Mouse (Mus musculus) forebrain, embryonic 11.5 days (tissue): ENCODE data around the gene Fgfbp3. TPM values are rescaled to one million over a fixed set of nuclear protein-coding genes. Genes with fewer than 3 reads are reported as not detected.
"Not testable (repeated sequence)": the region's sequence is repeated elsewhere in the genome, so short reads cannot be mapped to it uniquely, and the experiment has no call there.

ENCODE experiments used
- ATAC-seq: fragments of 200-750 bp; cut with Nextera tagmentation; replicated peaks from 2 replicates; pipeline ENCODE4 v1.8.0; 2017; ENCODE audit warnings: moderate TSS enrichment; ENCODE audit not compliant: low FRiP score
- DNase-seq: peaks from one replicate; pipeline ENCODE4 v3.0.0-alpha.2; 2017; ENCODE audit warnings: low spot score
- H3K27ac ChIP-seq: fragments of 300-500 bp; sonication (generic); 2 replicates; pipeline ENCODE4 v1.5.1; 2014; ENCODE audit warnings: low read depth, low read length
- H3K27me3 ChIP-seq: fragments of 300-500 bp; sonication (generic); 2 replicates; pipeline ENCODE4 v1.6.1; 2014; ENCODE audit warnings: mild to moderate bottlenecking, low read length, mixed read lengths; ENCODE audit not compliant: control insufficient read depth, insufficient read depth
- H3K36me3 ChIP-seq: fragments of 300-500 bp; sonication (generic); 2 replicates; pipeline ENCODE4 v1.6.1; 2014; ENCODE audit warnings: mild to moderate bottlenecking, low read length, moderate library complexity, mixed read lengths; ENCODE audit not compliant: control insufficient read depth, insufficient read depth
- H3K4me1 ChIP-seq: fragments of 300-500 bp; sonication (generic); replicated peaks from 2 replicates; pipeline ENCODE4 v1.6.1; 2014; ENCODE audit warnings: low read length, mixed read lengths; ENCODE audit not compliant: control insufficient read depth, insufficient read depth
- H3K4me2 ChIP-seq: fragments of 300-500 bp; sonication (generic); 2 replicates; pipeline ENCODE4 v1.6.1; 2014; ENCODE audit warnings: low read depth, mild to moderate bottlenecking, low read length, moderate library complexity, mixed read lengths; ENCODE audit not compliant: severe bottlenecking
- H3K4me3 ChIP-seq: fragments of 300-500 bp; sonication (generic); 2 replicates; pipeline ENCODE4 v1.5.1; 2014; ENCODE audit warnings: low read depth, low read length
- H3K9ac ChIP-seq: fragments of 300-500 bp; sonication (generic); 2 replicates; pipeline ENCODE4 v1.6.1; 2014; ENCODE audit warnings: low read length
- H3K9me3 ChIP-seq: fragments of 300-500 bp; sonication (generic); 2 replicates; pipeline ENCODE4 v1.6.1; 2016; ENCODE audit warnings: low read length, mixed read lengths; ENCODE audit not compliant: control insufficient read depth
- WGBS: fragments of 180-500 bp; shearing (Covaris S2); extraction: QIAGEN DNeasy Blood & Tissue Kit; methylation state at CpG from one replicate; pipeline ENCODE4 v1.1.7; 2014; 5-methylcytosine and 5-hydroxymethylcytosine counted together
- polyA plus RNA-seq: library from polyadenylated mRNA; unstranded; fragments of >200 nt; fragmentation: Nextera tagmentation; extraction: Ambion mirVana; gene quantifications from 2 replicates; pipeline ENCODE4 v1.2.1, GENCODE M21; 2014

The Fgfbp3 gene
- 28.6 and 29.3 TPM in 2 replicates for polyA plus RNA-seq

GRCm38 (mm10) chr19:36919466-36919865 lies at the start of gene Fgfbp3:
Gene Fgfbp3, minus strand, starts transcription at chr19:36919615.
- H3K4me3 ChIP-seq = peak within 1 kb of the TSS; percentile 86
- no peaks in the 10 kb centered on the region for H3K36me3 ChIP-seq
- no peaks in the 10 kb centered on the region for H3K9me3 ChIP-seq
- peak within 1 kb of the TSS; percentile 86 for H3K9ac ChIP-seq
- ATAC-seq = peak; percentile 64
- peak within 1 kb of the TSS; percentile 86 for H3K27ac ChIP-seq
- no peaks in the 10 kb centered on the region for H3K27me3 ChIP-seq
- peak within 1 kb of the TSS; percentile 73 for H3K4me2 ChIP-seq
- H3K4me1 ChIP-seq = no peaks in the 10 kb centered on the region; the same call in 1 of the 2 replicates
- DNase-seq = no peak
- 7% methylated on average over 12 of the region's 12 CpGs for WGBS

GRCm38 (mm10) chr19:36962544-36963260 lies 43.3 kb upstream of the Fgfbp3 start:
- not testable (repeated sequence) for ATAC-seq, H3K4me1 ChIP-seq, H3K27ac ChIP-seq, H3K27me3 ChIP-seq, H3K36me3 ChIP-seq, H3K4me3 ChIP-seq, H3K9me3 ChIP-seq, H3K9ac ChIP-seq, H3K4me2 ChIP-seq, DNase-seq
- 96% methylated on average over 5 of the region's 6 CpGs for WGBS

- no peak for DNase-seq
- no peaks in the 10 kb centered on the region for H3K4me1 ChIP-seq
- no peak overlapping the region for H3K4me2 ChIP-seq
- no peak for ATAC-seq
- WGBS = 87% methylated on average over 1 of the region's 1 CpGs
- no peak overlapping the region for H3K4me3 ChIP-seq
- no peak overlapping the region for H3K9ac ChIP-seq
- peaks cover 3% of the 10 kb centered on the region; the same call in 1 of the 2 replicates for H3K36me3 ChIP-seq
- no peaks in the 10 kb centered on the region for H3K27me3 ChIP-seq
- no peaks in the 10 kb centered on the region for H3K9me3 ChIP-seq
- H3K27ac ChIP-seq = no peak overlapping the region
These were observed 41.9 kb upstream of the Fgfbp3 start for GRCm38 (mm10) chr19:36961320-36961719.

- H3K9ac ChIP-seq = no peak overlapping the region
- no peaks in the 10 kb centered on the region for H3K27me3 ChIP-seq
- 92% methylated on average over 4 of the region's 4 CpGs for WGBS
- no peak overlapping the region for H3K27ac ChIP-seq
- DNase-seq (no peak), ATAC-seq (no peak)
- H3K36me3 ChIP-seq = no peaks in the 10 kb centered on the region; the same call in 1 of the 2 replicates
- no peak overlapping the region for H3K4me3 ChIP-seq
- no peaks in the 10 kb centered on the region for H3K9me3 ChIP-seq
- H3K4me2 ChIP-seq = no peak overlapping the region
- no peaks in the 10 kb centered on the region for H3K4me1 ChIP-seq
These were observed 38.9 kb upstream of the Fgfbp3 start for GRCm38 (mm10) chr19:36958331-36958730.

- no peak overlapping the region for H3K4me2 ChIP-seq
- no peaks in the 10 kb centered on the region; the same call in 1 of the 2 replicates for H3K36me3 ChIP-seq
- no peak overlapping the region for H3K4me3 ChIP-seq
- H3K9me3 ChIP-seq = no peaks in the 10 kb centered on the region
- no peak overlapping the region for H3K27ac ChIP-seq
- 58% methylated on average over 4 of the region's 4 CpGs for WGBS
- H3K27me3 ChIP-seq = no peaks in the 10 kb centered on the region
- H3K9ac ChIP-seq = no peak overlapping the region
- ATAC-seq = no peak
- no peaks in the 10 kb centered on the region for H3K4me1 ChIP-seq
- DNase-seq = no peak
These were observed 34.3 kb upstream of the Fgfbp3 start for GRCm38 (mm10) chr19:36953637-36954206.

GRCm38 (mm10) chr19:36940064-36940463 lies 20.6 kb upstream of the Fgfbp3 start:
- Histone ChIP-seq H3K4me1 (no peaks in the 10 kb centered on the region), H3K4me2 (no peak overlapping the region), H3K27me3 (no peaks in the 10 kb centered on the region), H3K9me3 (no peaks in the 10 kb centered on the region), H3K27ac (no peak overlapping the region), H3K36me3 (no peaks in the 10 kb centered on the region), H3K4me3 (no peak overlapping the region), H3K9ac (no peak overlapping the region)
- DNase-seq (no peak), ATAC-seq (no peak)
- WGBS = 92% methylated on average over 1 of the region's 1 CpGs

- H3K9ac ChIP-seq = no peak overlapping the region
- no peaks in the 10 kb centered on the region for H3K9me3 ChIP-seq
- no peaks in the 10 kb centered on the region for H3K4me1 ChIP-seq
- H3K36me3 ChIP-seq = no peaks in the 10 kb centered on the region
- no peak for ATAC-seq
- no peak for DNase-seq
- no peak overlapping the region for H3K27ac ChIP-seq
- H3K4me2 ChIP-seq = no peak overlapping the region
- no peaks in the 10 kb centered on the region for H3K27me3 ChIP-seq
- H3K4me3 ChIP-seq = no peak overlapping the region
These were observed 18.6 kb upstream of the Fgfbp3 start for GRCm38 (mm10) chr19:36938008-36938407.

GRCm38 (mm10) chr19:36936285-36936684 lies 16.9 kb upstream of the Fgfbp3 start:
- DNase-seq (no peak), ATAC-seq (no peak)
- 88% methylated on average over 4 of the region's 4 CpGs for WGBS
- H3K27ac ChIP-seq = no peak overlapping the region
- H3K27me3 ChIP-seq = no peaks in the 10 kb centered on the region
- H3K4me3 ChIP-seq = no peak overlapping the region
- H3K4me1 ChIP-seq = no peaks in the 10 kb centered on the region
- no peaks in the 10 kb centered on the region for H3K9me3 ChIP-seq
- H3K4me2 ChIP-seq = no peak overlapping the region
- H3K9ac ChIP-seq = no peak overlapping the region
- H3K36me3 ChIP-seq = no peaks in the 10 kb centered on the region

- Histone ChIP-seq H3K9ac (no peak overlapping the region), H3K27me3 (no peaks in the 10 kb centered on the region), H3K9me3 (no peaks in the 10 kb centered on the region), H3K4me1 (no peaks in the 10 kb centered on the region), H3K4me2 (no peak overlapping the region), H3K4me3 (no peak overlapping the region), H3K36me3 (no peaks in the 10 kb centered on the region), H3K27ac (no peak overlapping the region)
- ATAC-seq (no peak), DNase-seq (no peak)
- 88% methylated on average over 2 of the region's 2 CpGs for WGBS
These were observed 13.2 kb upstream of the Fgfbp3 start for GRCm38 (mm10) chr19:36932613-36933012.
